ENCODE assay signal across 13 mouse cellular contexts in the genomic region with DNA sequence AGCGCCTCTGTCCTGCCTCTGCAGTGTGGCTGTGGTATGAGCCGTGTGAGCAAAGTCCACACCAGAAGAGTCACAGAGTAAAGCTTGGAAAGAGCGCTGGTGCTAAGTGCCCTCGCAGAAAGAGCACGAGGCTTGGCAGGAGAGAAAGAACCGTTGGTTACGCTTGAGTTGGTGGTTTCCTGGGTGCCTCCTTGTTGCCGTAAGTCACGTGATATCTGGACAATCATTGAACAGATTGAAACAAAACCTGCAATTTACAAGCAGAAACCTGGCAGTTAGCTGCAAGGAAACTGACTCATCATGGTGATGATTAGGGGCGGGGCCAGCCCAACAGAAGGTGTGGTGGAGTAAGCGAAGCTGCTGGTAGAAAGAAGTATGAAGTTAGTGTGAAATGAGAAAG.
DNase-seq lines count a peak whose midpoint lies in the region; ATAC-seq and TF ChIP-seq lines count a peak whose summit lies in the region.
"Had no signal": no experiment of that assay in that cellular context is flagged by ENCODE, and none has a peak within 500 bp of the region (broad histone marks: within the 10 kb centered on the region; RNA-seq: fewer than 3 reads in every experiment).

No protein-coding gene starts in this region.

- H3K9me3 ChIP-seq in kidney, embryonic 14.5 days (ENCODE audit: control insufficient read depth, low read length) = no peaks in the 10 kb centered on the region
- H3K9me3 ChIP-seq in MEL (replicated peaks; ENCODE audit: insufficient read depth, low read length) = no peaks in the 10 kb centered on the region
- H3K9me3 ChIP-seq in intestine, embryonic 16.5 days (ENCODE audit: control insufficient read depth, low read length) = no peaks in the 10 kb centered on the region
- H3K9me3 ChIP-seq: forebrain, embryonic 15.5 days; limb, embryonic 13.5 days had no signal

- no peaks in the 10 kb centered on the region for H3K79me2 ChIP-seq in MEL (ENCODE audit: control insufficient read depth, insufficient read depth, low read length, poor library complexity)

- DNase-seq in kidney, adult 11 months = peak; percentile 90
- DNase-seq in MEL (ENCODE audit: low read depth, low spot score) = peak; percentile 23
- peak; percentile 28 to 58 for DNase-seq in kidney, postnatal 4 days
- no peak for DNase-seq in gastrocnemius, adult 18-20 months (ENCODE audit: low spot score)
- DNase-seq in lung, postnatal 10 days = no peak
- no peak for DNase-seq in cerebellum, postnatal 25 days
- DNase-seq: heart, adult 18-20 months; heart, postnatal 4 days had no signal

- H3K36me3 ChIP-seq in kidney, embryonic 14.5 days (ENCODE audit: control insufficient read depth, insufficient read depth, low read length) = no peaks in the 10 kb centered on the region
- no peaks in the 10 kb centered on the region for H3K36me3 ChIP-seq in MEL (ENCODE audit: control insufficient read depth in 1 of 2, insufficient read depth in 2 of 2, low read length in 2 of 2)
- no peaks in the 10 kb centered on the region for H3K36me3 ChIP-seq in intestine, embryonic 16.5 days (ENCODE audit: control insufficient read depth, insufficient read depth, low read length)
- H3K36me3 ChIP-seq: forebrain, embryonic 15.5 days; limb, embryonic 13.5 days had no signal

- H3K27ac ChIP-seq in kidney, embryonic 14.5 days (ENCODE audit: low read depth, low read length) = no peak overlapping the region
- H3K27ac ChIP-seq in MEL (ENCODE audit: control insufficient read depth, low read depth, low read length) = no peak overlapping the region
- H3K27ac ChIP-seq in intestine, embryonic 16.5 days (ENCODE audit: low read length) = no peak overlapping the region
- H3K27ac ChIP-seq: forebrain, embryonic 15.5 days; limb, embryonic 13.5 days had no signal

- no peak for TF ChIP-seq CTCF in MEL (IDR thresholded peaks at IDR 0.05 in 2 of 3, conservative IDR thresholded peaks at IDR 0.05 in 1 of 3; ENCODE audit: control insufficient read depth in 1 of 3, insufficient read depth in 1 of 3, low read depth in 2 of 3, low read length in 3 of 3, poor library complexity in 1 of 3, severe bottlenecking in 1 of 3)

- no peak for TF ChIP-seq POLR2A in MEL (IDR thresholded peaks at IDR 0.05; ENCODE audit: control insufficient read depth in 1 of 2, insufficient read depth in 1 of 2, low read depth in 1 of 2, low read length in 2 of 2, poor library complexity in 1 of 2)

- TF ChIP-seq RAD21 in MEL (IDR thresholded peaks at IDR 0.05; ENCODE audit: low read depth, low read length) = no peak

- no peak for ATAC-seq in kidney, embryonic 14.5 days (ENCODE audit: low FRiP score, low TSS enrichment)
- ATAC-seq in intestine, embryonic 16.5 days = peak; percentile 87
- ATAC-seq: forebrain, embryonic 15.5 days; lung, postnatal 0 days had no signal

- WGBS in kidney, embryonic 14.5 days = 68% methylated on average over 11 of the region's 11 CpGs
- WGBS in intestine, embryonic 16.5 days = 66% methylated on average over 11 of the region's 11 CpGs

- H3K9ac ChIP-seq in kidney, embryonic 14.5 days (ENCODE audit: low read depth, low read length) = no peak overlapping the region
- no peak overlapping the region for H3K9ac ChIP-seq in MEL (ENCODE audit: control insufficient read depth, low read depth, low read length, poor library complexity, severe bottlenecking)
- no peak overlapping the region for H3K9ac ChIP-seq in intestine, embryonic 16.5 days (ENCODE audit: low read depth, low read length)
- H3K9ac ChIP-seq: forebrain, embryonic 15.5 days; limb, embryonic 13.5 days had no signal

- TF ChIP-seq EP300 in MEL (IDR thresholded peaks at IDR 0.05; ENCODE audit: low read depth in 1 of 2, low read length in 2 of 2) = no peak

- no peaks in the 10 kb centered on the region for H3K27me3 ChIP-seq in kidney, embryonic 14.5 days (ENCODE audit: control insufficient read depth, insufficient read depth, low read length)
- H3K27me3 ChIP-seq in MEL (ENCODE audit: control insufficient read depth in 1 of 2, insufficient read depth in 2 of 2, low read length in 2 of 2) = no peaks in the 10 kb centered on the region
- no peaks in the 10 kb centered on the region for H3K27me3 ChIP-seq in intestine, embryonic 16.5 days (replicated peaks; ENCODE audit: control insufficient read depth, insufficient read depth, low read length)
- H3K27me3 ChIP-seq: forebrain, embryonic 15.5 days; limb, embryonic 13.5 days had no signal

- no peak overlapping the region for H3K4me3 ChIP-seq in kidney, embryonic 14.5 days (ENCODE audit: low read length)
- H3K4me3 ChIP-seq in MEL (ENCODE audit: control insufficient read depth in 1 of 2, insufficient read depth in 1 of 2, low read depth in 2 of 2, low read length in 2 of 2) = no peak overlapping the region
- H3K4me3 ChIP-seq in intestine, embryonic 16.5 days (ENCODE audit: low read length) = no peak overlapping the region
- H3K4me3 ChIP-seq: forebrain, embryonic 15.5 days; limb, embryonic 13.5 days had no signal

- H3K4me2 ChIP-seq in kidney, embryonic 14.5 days (replicated peaks; ENCODE audit: low read depth, low read length) = no peak overlapping the region
- H3K4me2 ChIP-seq in intestine, embryonic 16.5 days (ENCODE audit: low read depth, low read length) = no peak overlapping the region
- H3K4me2 ChIP-seq: forebrain, embryonic 15.5 days; limb, embryonic 13.5 days had no signal

- no peaks in the 10 kb centered on the region for H3K4me1 ChIP-seq in kidney, embryonic 14.5 days (ENCODE audit: control insufficient read depth, insufficient read depth, low read length)
- H3K4me1 ChIP-seq in MEL (ENCODE audit: control insufficient read depth in 1 of 2, insufficient read depth in 2 of 2, low read length in 2 of 2) = no peaks in the 10 kb centered on the region
- no peaks in the 10 kb centered on the region for H3K4me1 ChIP-seq in intestine, embryonic 16.5 days (ENCODE audit: control insufficient read depth, insufficient read depth, low read length)
- H3K4me1 ChIP-seq: limb, embryonic 13.5 days had no signal

TF ChIP-seq in MEL, 35 proteins besides CTCF, POLR2A, EP300 and RAD21:
- TF ChIP-seq POLR2AphosphoS2 (IDR thresholded peaks at IDR 0.05; ENCODE audit: low read length) = no peak
- TF ChIP-seq USF1 (IDR thresholded peaks at IDR 0.05; ENCODE audit: low read depth, low read length) = 0 out of 2 replicates have a peak, but pooled peaks have one; percentile 19
TF ChIP-seq in MEL: peak in this region for 1.

Comparison
In these comparisons a context has a peak if more than half of its experiments do, and no peak if none do; other contexts are left out.
1. DNase-seq: peak in kidney, adult 11 months (single experiment), MEL (single experiment) and kidney, postnatal 4 days (2 of 2); none in gastrocnemius, adult 18-20 months (single experiment), lung, postnatal 10 days (single experiment) and cerebellum, postnatal 25 days (0 of 2).